Mouse (Mus musculus) brain, embryonic 18.5 days (tissue): ENCODE data around the gene Tpm3.

Experiments
- DNase-seq: peaks from one replicate; pipeline ENCODE4 v3.0.0-alpha.2; 2012; ENCODE audit warnings: low read depth, low spot score

Tpm3 gene

DNA sequence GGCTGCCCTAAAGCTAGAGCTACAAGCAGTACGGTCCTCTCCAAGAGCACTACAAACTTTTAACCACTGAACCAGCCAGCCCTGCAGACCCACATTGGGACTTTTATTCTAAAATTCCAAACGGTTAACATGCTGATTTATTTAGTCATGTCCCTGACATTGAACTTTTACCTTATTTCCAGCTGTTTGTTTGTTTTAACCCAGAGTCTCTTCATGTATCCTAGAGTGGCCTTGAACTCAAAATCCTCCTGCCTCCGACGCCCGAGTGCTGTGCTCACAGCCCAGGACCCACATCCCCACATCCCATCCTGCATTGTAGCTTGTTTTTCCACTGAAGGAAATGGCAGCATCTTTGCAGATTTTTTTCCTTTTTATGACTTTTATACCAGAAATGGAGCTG is 62.5 kb downstream of the Tpm3 start:
- DNase-seq: no peak

DNA sequence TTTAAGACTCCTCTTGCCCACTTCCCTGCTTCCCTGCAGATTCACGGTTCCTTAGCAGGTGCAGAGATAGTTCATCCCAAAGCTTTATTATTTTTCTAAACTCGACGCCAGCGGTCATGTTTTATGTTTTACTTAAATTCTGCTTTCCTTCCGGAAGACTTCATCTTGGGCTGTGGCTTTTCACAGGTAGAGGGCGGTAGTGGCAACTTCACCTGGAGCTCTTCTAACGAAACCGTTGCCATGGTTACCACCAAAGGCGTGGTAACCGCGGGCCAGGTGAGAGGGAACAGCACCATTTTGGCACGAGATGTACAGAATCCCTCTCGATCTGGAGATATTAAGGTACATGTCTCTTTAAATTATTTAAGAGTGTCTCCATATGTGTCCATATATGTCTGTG is 64.2 kb downstream of the Tpm3 start:
- no peak for DNase-seq

DNA sequence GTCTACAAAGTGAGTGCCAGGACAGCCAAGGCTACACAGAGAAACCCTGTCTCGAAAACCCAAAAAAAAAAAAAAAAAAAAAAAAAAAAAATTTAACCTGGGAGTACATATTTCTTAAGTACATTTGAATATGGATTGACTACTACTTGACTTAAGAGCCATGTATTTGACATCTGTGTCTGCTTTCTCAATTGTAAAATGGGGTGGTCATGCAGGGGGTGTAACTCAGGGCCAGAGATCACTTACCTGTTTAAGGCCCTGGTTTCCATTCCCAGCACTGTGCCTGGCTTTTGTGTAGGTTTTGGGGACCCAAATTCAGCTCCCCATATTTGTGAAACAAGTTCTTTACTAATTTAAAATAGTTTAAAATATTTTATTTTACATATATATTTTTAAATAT is 65.2 kb downstream of the Tpm3 start:
- DNase-seq: no peak

DNA sequence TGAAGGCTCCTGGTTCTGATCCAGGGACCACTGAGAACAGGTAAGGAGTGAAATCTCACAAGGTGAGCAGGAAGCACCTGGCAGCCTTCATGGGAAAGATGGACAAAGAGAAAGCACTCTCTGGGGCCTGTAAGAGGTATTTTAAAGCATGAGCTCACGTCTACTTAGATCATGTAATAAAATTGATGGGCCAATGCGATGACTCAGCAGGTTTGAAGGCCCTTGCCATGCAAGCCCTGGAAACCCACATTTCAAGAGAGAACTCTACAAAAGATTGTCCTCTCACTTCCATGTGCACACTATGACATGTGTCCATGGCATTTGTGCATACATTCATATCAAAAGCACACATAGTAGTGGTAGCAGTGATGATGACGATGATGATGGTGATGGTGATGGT is 67.5 kb downstream of the Tpm3 start:
- no peak for DNase-seq

GRCm38 (mm10) chr3:90145461-90145860 is 73.0 kb downstream of the Tpm3 start:
- DNase-seq: no peak

DNA sequence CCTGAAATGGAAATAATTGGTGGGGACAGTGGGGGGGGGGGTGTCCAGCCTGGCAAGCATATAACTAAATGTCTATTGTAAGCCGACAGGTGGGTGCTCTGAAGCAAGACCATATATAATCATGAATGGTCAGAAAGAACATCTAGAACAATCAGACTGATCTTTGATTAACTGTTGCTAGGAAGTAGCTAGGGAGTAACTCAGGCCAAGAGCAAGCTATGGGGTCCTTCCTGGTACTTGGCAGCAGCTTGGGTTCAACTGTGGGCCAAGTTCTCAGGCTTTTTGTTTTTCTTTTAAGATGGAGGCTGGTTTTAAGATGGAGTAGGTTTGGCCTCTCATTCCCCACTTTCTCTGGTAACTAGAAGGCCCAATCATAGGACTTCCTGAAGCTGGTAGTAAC is 74.2 kb downstream of the Tpm3 start:
- DNase-seq: no peak
